ENCODE assay signal across 10 mouse cellular contexts in the genomic region with DNA sequence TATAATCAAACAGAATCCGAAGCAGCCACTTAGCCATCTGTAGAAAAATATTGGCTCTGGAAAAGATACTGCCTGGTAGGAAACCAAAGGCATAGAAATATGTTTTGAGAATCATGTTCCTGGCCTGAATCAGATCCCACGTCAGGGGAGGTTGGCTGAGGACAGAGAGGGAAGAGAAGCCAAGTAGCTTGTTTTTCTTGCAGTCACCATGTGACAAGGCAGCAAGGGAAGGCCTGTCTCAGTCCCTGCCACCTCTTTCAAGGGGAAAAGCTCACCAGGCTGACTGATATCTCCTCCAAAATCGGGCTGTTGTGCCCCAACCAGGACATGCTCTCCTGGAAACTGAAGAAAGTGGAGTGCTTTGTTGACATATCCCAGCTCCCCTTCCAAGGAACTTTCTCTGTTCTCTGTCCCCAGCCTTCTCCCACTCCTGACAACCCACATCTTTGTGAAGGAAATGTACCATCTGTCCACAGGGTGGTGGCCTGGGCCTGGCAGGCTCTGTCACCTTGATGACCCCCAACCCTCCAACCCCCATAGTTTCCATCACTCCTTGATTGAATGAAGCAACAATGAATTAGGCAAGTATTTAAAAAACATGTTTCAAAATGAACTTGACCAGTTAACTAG.
DNase-seq lines count a peak whose midpoint lies in the region; ATAC-seq and TF ChIP-seq lines count a peak whose summit lies in the region.
"Had no signal": no experiment of that assay in that cellular context is flagged by ENCODE, and none has a peak within 500 bp of the region (broad histone marks: within the 10 kb centered on the region; RNA-seq: fewer than 3 reads in every experiment).

No protein-coding gene starts in this region.

- TF ChIP-seq CTCF in cerebellum, adult 2 months (IDR thresholded peaks at IDR 0.05; ENCODE audit: borderline replicate concordance, insufficient read depth, low read depth, low read length), result no peak
- TF ChIP-seq CTCF in lung, postnatal 0 days (IDR thresholded peaks at IDR 0.05), result peak; percentile 14; the same call in 1 of the 2 replicates
- no peak for TF ChIP-seq CTCF in intestine, postnatal 0 days (IDR thresholded peaks at IDR 0.05; ENCODE audit: low read depth)

- H3K27ac ChIP-seq in cerebellum, adult 2 months (ENCODE audit: insufficient read depth, low read length), result peak overlapping the region; percentile 97
- peak overlapping the region; percentile 59; the same call in 1 of the 2 replicates for H3K27ac ChIP-seq in lung, postnatal 0 days (ENCODE audit: low read length)
- no peak overlapping the region for H3K27ac ChIP-seq in intestine, postnatal 0 days (ENCODE audit: low read depth, low read length)
- H3K27ac ChIP-seq in intestine, embryonic 15.5 days, result no peak overlapping the region
- no peak overlapping the region for H3K27ac ChIP-seq in liver, embryonic 11.5 days (ENCODE audit: low read depth, low read length)
- H3K27ac ChIP-seq: embryonic facial prominence, embryonic 15.5 days; midbrain, embryonic 12.5 days had no signal

- no peak; the same call in 1 of the 2 replicates for TF ChIP-seq EP300 in lung, postnatal 0 days (IDR thresholded peaks at IDR 0.05)

- peak; percentile 49 to 62 for DNase-seq in layer of hippocampus, adult 18-20 months (ENCODE audit: low spot score in 2 of 2)
- no peak for DNase-seq in layer of hippocampus, adult 11-12 months (ENCODE audit: low spot score)
- peak; percentile 74 to 86 for DNase-seq in cerebellum, adult 2 months
- DNase-seq in gastrocnemius, postnatal 14 days, result peak; percentile 72
- peak; percentile 82 for DNase-seq in lung, postnatal 0 days (ENCODE audit: low spot score)
- no peak for DNase-seq in liver, embryonic 11.5 days (ENCODE audit: low spot score)

- H3K4me3 ChIP-seq in cerebellum, adult 2 months (replicated peaks; ENCODE audit: insufficient read depth, low read depth, low read length), result no peak overlapping the region
- no peak overlapping the region for H3K4me3 ChIP-seq in lung, postnatal 0 days (ENCODE audit: low read depth, low read length)
- H3K4me3 ChIP-seq in intestine, postnatal 0 days (ENCODE audit: low read depth, low read length), result no peak overlapping the region
- no peak overlapping the region for H3K4me3 ChIP-seq in intestine, embryonic 15.5 days (replicated peaks)
- H3K4me3 ChIP-seq in liver, embryonic 11.5 days (ENCODE audit: low read depth, low read length), result no peak overlapping the region
- H3K4me3 ChIP-seq: embryonic facial prominence, embryonic 15.5 days; midbrain, embryonic 12.5 days had no signal

- intact Hi-C loops in gastrocnemius, postnatal 14 days (cut with DNase I; ENCODE audit: low total_unique reads), result no loop called here

- no peak overlapping the region for H3K4me2 ChIP-seq in lung, postnatal 0 days (replicated peaks; ENCODE audit: low read depth, low read length)
- no peak overlapping the region for H3K4me2 ChIP-seq in intestine, postnatal 0 days (replicated peaks; ENCODE audit: low read depth)
- H3K4me2 ChIP-seq in intestine, embryonic 15.5 days (replicated peaks), result no peak overlapping the region
- H3K4me2 ChIP-seq in liver, embryonic 11.5 days, result no peak overlapping the region
- H3K4me2 ChIP-seq: embryonic facial prominence, embryonic 15.5 days; midbrain, embryonic 12.5 days had no signal

- no peak for TF ChIP-seq POLR2A in cerebellum, adult 2 months (IDR thresholded peaks at IDR 0.05; ENCODE audit: borderline replicate concordance, insufficient read depth, low read length)

- peak; percentile 88 for ATAC-seq in lung, postnatal 0 days
- ATAC-seq in intestine, postnatal 0 days, result no peak
- no peak for ATAC-seq in intestine, embryonic 15.5 days
- no peak for ATAC-seq in liver, embryonic 11.5 days (replicated peaks; ENCODE audit: low FRiP score)

- H3K36me3 ChIP-seq in lung, postnatal 0 days (ENCODE audit: insufficient read depth, low read length), result no peaks in the 10 kb centered on the region
- no peaks in the 10 kb centered on the region for H3K36me3 ChIP-seq in intestine, postnatal 0 days (ENCODE audit: control insufficient read depth, insufficient read depth)
- H3K36me3 ChIP-seq in intestine, embryonic 15.5 days, result no peaks in the 10 kb centered on the region
- H3K36me3 ChIP-seq in liver, embryonic 11.5 days (ENCODE audit: control insufficient read depth, insufficient read depth, low read length), result no peaks in the 10 kb centered on the region
- H3K36me3 ChIP-seq: embryonic facial prominence, embryonic 15.5 days; midbrain, embryonic 12.5 days had no signal

- no peaks in the 10 kb centered on the region for H3K9me3 ChIP-seq in lung, postnatal 0 days (ENCODE audit: low read length)
- no peaks in the 10 kb centered on the region for H3K9me3 ChIP-seq in intestine, postnatal 0 days (ENCODE audit: control insufficient read depth)
- no peaks in the 10 kb centered on the region for H3K9me3 ChIP-seq in intestine, embryonic 15.5 days
- no peaks in the 10 kb centered on the region for H3K9me3 ChIP-seq in liver, embryonic 11.5 days (ENCODE audit: control insufficient read depth, low read length)
- H3K9me3 ChIP-seq: embryonic facial prominence, embryonic 15.5 days had no signal

- H3K27me3 ChIP-seq in cerebellum, adult 2 months (ENCODE audit: control insufficient read depth, insufficient read depth, low read length), result no peaks in the 10 kb centered on the region
- H3K27me3 ChIP-seq in lung, postnatal 0 days (replicated peaks; ENCODE audit: insufficient read depth, low read length), result no peaks in the 10 kb centered on the region
- no peaks in the 10 kb centered on the region for H3K27me3 ChIP-seq in intestine, postnatal 0 days (replicated peaks; ENCODE audit: control insufficient read depth, insufficient read depth, low read length)
- no peaks in the 10 kb centered on the region for H3K27me3 ChIP-seq in intestine, embryonic 15.5 days (replicated peaks)
- H3K27me3 ChIP-seq in liver, embryonic 11.5 days (replicated peaks; ENCODE audit: control insufficient read depth, insufficient read depth, low read length), result no peaks in the 10 kb centered on the region
- H3K27me3 ChIP-seq: embryonic facial prominence, embryonic 15.5 days had no signal

- H3K9ac ChIP-seq in lung, postnatal 0 days (replicated peaks; ENCODE audit: low read depth), result no peak overlapping the region
- H3K9ac ChIP-seq in intestine, postnatal 0 days (ENCODE audit: low read depth, low read length), result no peak overlapping the region
- no peak overlapping the region for H3K9ac ChIP-seq in intestine, embryonic 15.5 days
- no peak overlapping the region for H3K9ac ChIP-seq in liver, embryonic 11.5 days (ENCODE audit: low read depth, low read length)
- H3K9ac ChIP-seq: embryonic facial prominence, embryonic 15.5 days; midbrain, embryonic 12.5 days had no signal

- WGBS in cerebellum, adult 2 months, result 4% methylated on average over 3 of the region's 3 CpGs
- 35% methylated on average over 3 of the region's 3 CpGs for WGBS in lung, postnatal 0 days
- WGBS in intestine, postnatal 0 days, result 51% methylated on average over 3 of the region's 3 CpGs
- 52% methylated on average over 3 of the region's 3 CpGs for WGBS in intestine, embryonic 15.5 days
- WGBS in liver, embryonic 11.5 days, result 59% methylated on average over 3 of the region's 3 CpGs

- H3K4me1 ChIP-seq in cerebellum, adult 2 months (ENCODE audit: control insufficient read depth, insufficient read depth, low read length), result peaks cover 18% of the 10 kb centered on the region
- H3K4me1 ChIP-seq in lung, postnatal 0 days (ENCODE audit: insufficient read depth, low read depth, low read length), result no peaks in the 10 kb centered on the region
- H3K4me1 ChIP-seq in intestine, postnatal 0 days (replicated peaks; ENCODE audit: control insufficient read depth, insufficient read depth, low read length), result no peaks in the 10 kb centered on the region
- no peaks in the 10 kb centered on the region for H3K4me1 ChIP-seq in intestine, embryonic 15.5 days (replicated peaks)
- no peaks in the 10 kb centered on the region for H3K4me1 ChIP-seq in liver, embryonic 11.5 days (replicated peaks; ENCODE audit: control insufficient read depth, insufficient read depth, low read length)
- H3K4me1 ChIP-seq: embryonic facial prominence, embryonic 15.5 days; midbrain, embryonic 12.5 days had no signal

Comparison
In these comparisons a context has a peak if more than half of its experiments do, and no peak if none do; other contexts are left out.
1. DNase-seq: peak in layer of hippocampus, adult 18-20 months (2 of 2), cerebellum, adult 2 months (2 of 2), gastrocnemius, postnatal 14 days (single experiment) and lung, postnatal 0 days (single experiment); none in layer of hippocampus, adult 11-12 months (single experiment) and liver, embryonic 11.5 days (single experiment).
2. H3K27ac ChIP-seq: peak in cerebellum, adult 2 months (single experiment) and lung, postnatal 0 days (single experiment); none in intestine, postnatal 0 days (single experiment), intestine, embryonic 15.5 days (single experiment) and liver, embryonic 11.5 days (single experiment).